Mouse (Mus musculus): Measurements from ENCODE around the gene H2afz. TPM values are rescaled to one million over a fixed set of nuclear protein-coding genes. Genes with fewer than 3 reads are reported as not detected.
"Not testable (repeated sequence)": the region's sequence is repeated elsewhere in the genome, so short reads cannot be mapped to it uniquely, and the experiment has no call there.

The H2afz gene
- polyA plus RNA-seq, 1 experiment, result 1,057 TPM

DNA sequence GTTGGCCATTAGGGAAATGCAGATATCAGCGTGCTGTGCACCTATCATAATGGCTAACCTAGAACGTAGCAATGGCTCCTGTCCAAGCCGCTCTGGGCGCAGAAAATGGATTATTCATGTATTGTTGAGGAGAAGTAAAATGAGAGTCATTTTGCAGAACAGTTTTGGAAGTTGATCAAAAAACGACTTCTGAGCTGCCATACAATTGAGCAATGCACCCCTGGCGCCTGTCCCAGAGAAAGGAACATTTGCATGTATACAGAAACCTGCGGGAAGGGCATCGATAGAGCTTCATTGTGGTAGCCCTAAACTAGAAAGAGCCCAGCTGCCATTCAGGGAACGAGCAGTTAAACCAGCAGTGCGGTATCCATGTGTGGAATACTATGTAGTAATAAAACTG, 35.9 kb downstream of the H2afz start:
- no peak for DNase-seq (ENCODE audit: low read depth, low spot score)
- 44% methylated on average over 10 of the region's 10 CpGs for WGBS

- 18% methylated on average over 2 of the region's 2 CpGs for WGBS
- DNase-seq (ENCODE audit: low read depth, low spot score), result peak; percentile 56
Measured at GRCm38 (mm10) chr3:137913093-137913492, 48.8 kb downstream of the H2afz start.

- DNase-seq (ENCODE audit: low read depth, low spot score), result not testable (repeated sequence)
- whole genome bisulfite sequencing, result 38% methylated on average over 1 of the region's 1 CpGs
Measured at GRCm38 (mm10) chr3:137914567-137914966, 50.3 kb downstream of the H2afz start.

Other genes with a start within 250 kb of the H2afz start
- gene Ddit4l, start 242.9 kb upstream of the H2afz start, polyA plus RNA-seq (2012; rRNA removed), result 0.41 and 0.50 TPM in 2 replicates
- gene Gm21962, start 193.0 kb upstream of the H2afz start, polyA plus RNA-seq (2012; rRNA removed), result not detected in 2 replicates
- gene Dnajb14, start 3.2 kb downstream of the H2afz start, polyA plus RNA-seq (2012; rRNA removed), result 2.0 and 3.2 TPM in 2 replicates
- 25.4 and 29.1 TPM in 2 replicates for gene Lamtor3, start 54.0 kb downstream of the H2afz start, polyA plus RNA-seq (2012; rRNA removed)
- gene Dapp1, start 117.1 kb downstream of the H2afz start, polyA plus RNA-seq (2012; rRNA removed), result 9.0 and 10.9 TPM in 2 replicates
- gene 1110002E22Rik, start 200.6 kb downstream of the H2afz start, polyA plus RNA-seq (2012; rRNA removed), result 0.02 and 0.04 TPM in 2 replicates
- 0.06 and 0.49 TPM in 2 replicates for gene Gm5105, start 202.9 kb downstream of the H2afz start, polyA plus RNA-seq (2012; rRNA removed)